Mouse (Mus musculus) urinary bladder, postnatal 36 days (tissue): ENCODE measurements around the gene Fen1.
A peak's percentile ranks its signal among the peaks of the same experiment; 100 is the strongest.
"Not testable (repeated sequence)": the region's sequence is repeated elsewhere in the genome, so short reads cannot be mapped to it uniquely, and the experiment has no call there.

Source experiments
- DNase-seq, 2 experiments: peaks; one replicate each; pipeline ENCODE4 v3.0.0; 2022; ENCODE audit warnings: low spot score in 2 of 2, mixed read lengths in 1 of 2

The Fen1 gene

GRCm38 (mm10) chr19:10182142-10182541 is 21.8 kb downstream of the Fen1 start:
- DNase-seq = no peak

DNA sequence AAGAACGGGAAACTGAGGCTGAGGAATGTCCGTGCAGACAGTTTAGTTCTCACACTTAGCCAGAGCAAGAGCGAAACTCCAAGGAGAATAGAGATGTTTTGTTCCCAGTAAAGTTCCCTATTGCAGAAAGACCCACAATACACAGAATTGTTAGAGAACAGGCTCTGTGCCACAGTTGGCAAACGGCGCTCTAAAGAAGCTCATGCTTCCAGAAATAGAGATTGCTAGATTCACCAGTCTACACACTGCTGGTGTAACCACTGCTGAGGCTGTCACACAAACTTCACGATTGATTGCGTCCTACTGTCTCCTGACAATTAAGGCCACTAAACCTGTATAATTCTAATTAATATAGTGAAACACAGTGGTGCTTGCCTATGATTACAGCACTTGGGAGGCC is 22.7 kb downstream of the Fen1 start:
- no peak for DNase-seq

GRCm38 (mm10) chr19:10176941-10177372 is 27.0 kb downstream of the Fen1 start:
- no peak for DNase-seq

- no peak for DNase-seq
Observed at GRCm38 (mm10) chr19:10176477-10176876, 27.5 kb downstream of the Fen1 start.

GRCm38 (mm10) chr19:10174956-10175355 is 29.0 kb downstream of the Fen1 start:
- DNase-seq = no peak

DNA sequence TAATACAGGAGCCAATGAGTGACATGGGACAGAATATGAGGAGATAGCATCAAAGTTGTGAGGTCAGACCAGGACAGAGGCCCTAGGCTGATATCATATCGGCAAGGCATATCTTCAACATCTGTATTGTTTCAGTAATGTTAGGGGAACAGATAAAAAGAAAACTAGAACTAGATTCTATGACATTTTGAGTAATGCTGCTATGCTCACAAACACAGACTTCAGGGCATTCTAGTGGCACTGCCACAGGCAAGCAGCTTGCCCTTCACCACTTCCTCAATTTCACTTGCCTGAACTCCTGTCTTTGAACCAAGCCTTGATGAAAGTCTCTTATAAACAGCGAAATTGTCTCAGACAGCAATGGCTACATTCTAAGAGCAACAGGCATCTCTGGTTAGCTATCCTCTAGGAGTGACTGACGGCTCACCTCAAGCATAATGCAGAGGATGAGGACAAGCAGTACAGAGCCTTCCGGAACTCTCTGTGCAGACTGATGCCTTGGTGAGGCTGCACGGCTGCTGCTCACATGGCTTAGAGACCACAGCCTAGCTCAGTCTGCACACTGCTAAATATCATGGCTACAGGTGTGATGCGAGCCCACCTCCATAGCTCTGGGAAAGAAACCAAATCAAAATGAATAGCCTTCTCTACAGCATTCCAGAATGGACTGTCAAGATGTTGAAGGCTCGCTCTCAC is 30.0 kb downstream of the Fen1 start:
- DNase-seq = no peak

- peak in 1 of 2 experiments; percentile 43 for DNase-seq
Observed at GRCm38 (mm10) chr19:10173116-10173718, 30.8 kb downstream of the Fen1 start.

GRCm38 (mm10) chr19:10171846-10172245 is 32.1 kb downstream of the Fen1 start:
- DNase-seq = no peak

GRCm38 (mm10) chr19:10171359-10171758 is 32.6 kb downstream of the Fen1 start:
- no peak for DNase-seq

- no peak for DNase-seq
Observed at GRCm38 (mm10) chr19:10170466-10170865, 33.5 kb downstream of the Fen1 start.

DNA sequence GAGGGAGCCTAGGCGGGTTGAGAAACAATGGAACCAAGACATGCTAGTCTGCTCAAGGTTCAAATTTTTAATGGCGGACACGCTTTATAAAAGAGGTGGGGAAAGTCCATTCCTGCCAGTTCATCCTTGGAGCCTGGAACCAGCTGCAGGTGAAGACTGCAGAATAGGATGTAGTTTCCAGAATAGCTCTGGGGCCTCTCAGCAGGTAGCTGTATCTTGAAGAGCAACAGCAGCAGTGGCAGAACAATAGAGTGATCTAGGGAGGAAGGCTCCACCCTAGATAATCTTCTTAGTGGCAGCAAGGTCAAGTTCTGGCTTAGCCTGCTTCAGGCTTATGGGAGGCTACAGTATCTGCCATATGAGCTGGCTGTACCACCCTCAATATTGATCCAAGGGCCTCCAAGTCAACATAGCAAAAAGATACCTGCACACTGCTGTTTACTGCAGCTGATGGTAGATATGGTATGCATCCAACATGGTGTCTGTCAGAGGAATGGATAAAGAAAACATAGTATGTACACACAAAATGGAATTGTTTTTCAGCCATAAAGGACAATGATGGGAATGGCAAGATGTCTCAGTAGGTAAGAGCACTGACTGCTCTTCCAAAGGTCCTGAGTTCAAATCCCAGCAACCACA is 34.2 kb downstream of the Fen1 start:
- not testable (repeated sequence) for DNase-seq

DNA sequence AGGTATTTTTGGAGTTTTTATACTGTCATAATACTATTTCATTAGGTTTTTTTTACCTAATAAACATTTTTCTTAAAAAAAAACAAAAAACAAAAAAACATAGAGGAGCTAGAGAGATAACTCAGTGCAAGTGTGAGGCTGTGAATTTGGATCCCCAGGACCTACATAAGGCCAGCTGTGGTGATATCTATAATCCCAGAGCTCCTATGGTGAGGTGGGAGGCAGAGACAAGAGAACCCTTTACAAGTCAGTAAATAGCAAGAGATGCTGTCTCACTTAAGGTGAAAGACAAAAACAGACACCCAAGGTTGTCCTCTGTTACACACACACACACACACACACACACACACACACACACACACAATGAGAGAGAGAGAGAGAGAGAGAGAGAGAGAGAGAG is 34.8 kb downstream of the Fen1 start:
- no peak for DNase-seq

DNA sequence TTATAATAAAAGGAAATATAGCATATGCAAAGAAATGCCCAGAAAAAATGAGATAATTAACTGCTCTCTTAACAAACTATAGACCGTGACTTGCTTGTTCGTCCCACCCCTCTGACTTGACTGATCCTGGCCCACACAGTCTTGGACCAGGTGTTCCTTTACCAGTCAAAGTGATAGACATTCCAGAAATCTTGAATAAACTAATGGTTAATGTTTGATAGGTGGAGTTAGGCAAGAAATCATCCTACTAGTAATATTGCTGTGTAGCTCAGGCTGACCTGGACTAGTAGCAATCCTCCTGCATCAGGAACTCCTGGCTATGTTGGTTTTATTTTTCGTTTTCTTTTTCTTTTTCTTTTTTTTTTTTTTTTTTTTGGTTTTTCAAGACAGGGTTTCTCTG is 35.5 kb downstream of the Fen1 start:
- DNase-seq = no peak

DNA sequence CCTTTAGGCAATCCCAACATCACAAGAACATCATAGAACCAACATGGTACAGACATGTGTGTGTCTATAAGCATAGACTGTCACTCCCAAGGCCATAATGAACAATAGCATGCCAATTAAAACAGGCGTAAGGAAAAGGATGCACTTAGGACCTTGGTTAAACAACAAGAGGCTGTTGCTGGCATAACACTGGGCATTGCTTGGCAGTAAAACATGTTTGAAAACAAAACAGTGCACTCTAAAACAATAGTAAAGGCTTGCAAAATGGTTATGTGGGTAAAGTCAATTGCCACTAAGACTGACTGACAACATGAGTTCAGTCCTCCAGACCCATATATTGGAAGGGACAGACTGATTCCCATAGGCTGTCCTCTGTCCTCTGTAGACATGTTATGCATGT is 36.0 kb downstream of the Fen1 start:
- DNase-seq = no peak

DNA sequence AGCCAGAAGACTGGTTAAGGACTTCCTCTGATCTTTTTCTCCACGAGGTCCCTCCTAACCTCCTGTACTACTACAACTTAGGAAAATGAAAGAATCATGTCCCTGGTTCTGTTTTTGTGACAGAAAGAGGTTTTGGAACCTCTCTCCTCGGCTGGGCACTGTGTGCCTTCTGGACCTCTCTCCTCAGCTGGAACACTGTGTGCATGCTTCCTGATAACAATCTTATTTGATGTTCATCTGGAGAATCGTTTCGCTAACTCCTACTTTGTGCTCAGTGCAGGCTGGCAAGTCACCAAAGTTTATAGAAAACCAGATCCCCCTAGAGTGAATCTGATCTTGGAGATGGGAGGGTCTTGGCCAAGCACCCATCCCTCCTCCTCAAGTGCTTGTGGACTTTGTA is 36.9 kb downstream of the Fen1 start:
- no peak for DNase-seq

DNA sequence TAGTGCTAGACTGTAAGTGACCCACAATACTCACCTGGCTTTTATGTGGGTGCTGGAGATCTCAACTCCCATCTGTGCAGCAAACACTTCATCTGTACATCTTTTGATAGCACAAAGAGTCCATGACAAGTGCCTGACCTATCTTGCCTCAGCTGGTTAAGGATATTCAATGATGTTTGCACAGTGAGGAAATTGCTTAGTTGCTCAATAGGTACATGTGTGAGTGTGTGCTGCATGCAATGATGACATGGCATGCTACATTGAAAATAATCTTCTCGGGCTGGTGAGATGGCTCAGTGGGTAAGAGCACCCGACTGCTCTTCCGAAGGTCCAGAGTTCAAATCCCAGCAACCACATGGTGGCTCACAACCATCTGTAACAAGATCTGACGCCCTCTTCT is 38.0 kb downstream of the Fen1 start:
- not testable (repeated sequence) for DNase-seq

- DNase-seq = no peak
Observed at GRCm38 (mm10) chr19:10163896-10164295, 40.1 kb downstream of the Fen1 start.

DNA sequence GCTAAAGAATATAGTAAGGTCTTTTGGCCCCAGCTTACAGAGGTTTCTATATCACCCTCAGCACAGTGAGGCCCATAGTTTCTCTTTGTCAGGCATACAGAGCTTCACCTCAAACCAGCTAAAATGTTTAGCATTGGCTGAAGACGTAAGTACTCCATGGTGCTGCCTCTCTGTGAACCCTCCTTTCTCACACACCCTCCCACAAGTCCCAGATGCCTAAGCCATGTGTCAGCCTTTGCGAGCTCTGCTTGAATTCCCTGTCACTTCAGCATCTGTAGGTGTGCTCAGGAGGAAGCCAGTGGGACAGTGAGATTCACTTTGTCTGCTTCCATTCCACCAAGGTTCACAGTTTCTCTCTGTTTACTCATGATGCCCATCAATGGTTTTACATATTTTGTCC is 46.2 kb downstream of the Fen1 start:
- no peak for DNase-seq

GRCm38 (mm10) chr19:10149189-10149588 is 54.8 kb downstream of the Fen1 start:
- no peak for DNase-seq
